Mouse (Mus musculus): ENCODE results near the gene Amigo3.

- no peak for TF ChIP-seq CTCF (IDR thresholded peaks at IDR 0.05; ENCODE audit: control insufficient read depth, insufficient read depth, insufficient read length)
- TF ChIP-seq USF1 (IDR thresholded peaks at IDR 0.05; ENCODE audit: low read depth): no peak
- TF ChIP-seq MYOD1 (IDR thresholded peaks at IDR 0.05; ENCODE audit: control insufficient read depth, insufficient read length, low read depth): no peak
- TF ChIP-seq MAX (IDR thresholded peaks at IDR 0.05): no peak
- no peak for TF ChIP-seq MYOG (IDR thresholded peaks at IDR 0.05; ENCODE audit: control insufficient read depth, extremely low read depth, insufficient read length)
These were observed 1.1 kb upstream of the Amigo3 start for GRCm38 (mm10) chr9:108051931-108052220.
